Mouse (Mus musculus) heart, embryonic 11.5 days (tissue): ENCODE results near the gene Dlgap4. TPM values are rescaled to one million over a fixed set of nuclear protein-coding genes. Genes with fewer than 3 reads are reported as not detected.
"Not testable (repeated sequence)": the region's sequence is repeated elsewhere in the genome, so short reads cannot be mapped to it uniquely, and the experiment has no call there.

ENCODE experiments used
- ATAC-seq: fragments of 200-750 bp; cut with Nextera tagmentation; replicated peaks from 2 replicates; pipeline ENCODE4 v1.8.0; 2017; ENCODE audit warnings: moderate library complexity; ENCODE audit not compliant: insufficient number of reproducible peaks, low FRiP score, low TSS enrichment
- H3K27ac ChIP-seq: fragments of 300-500 bp; sonication (generic); 2 replicates; pipeline ENCODE4 v1.5.1; 2014; ENCODE audit warnings: mild to moderate bottlenecking, low read depth, low read length
- H3K27me3 ChIP-seq: fragments of 300-500 bp; sonication (generic); 2 replicates; pipeline ENCODE4 v1.6.1; 2014; ENCODE audit warnings: mild to moderate bottlenecking, low read length, mixed read lengths; ENCODE audit not compliant: control insufficient read depth, insufficient read depth
- H3K36me3 ChIP-seq: fragments of 300-500 bp; sonication (generic); 2 replicates; pipeline ENCODE4 v1.6.1; 2014; ENCODE audit warnings: mild to moderate bottlenecking, low read length, moderate library complexity, mixed read lengths; ENCODE audit not compliant: control insufficient read depth, insufficient read depth
- H3K4me1 ChIP-seq: fragments of 300-500 bp; sonication (generic); 2 replicates; pipeline ENCODE4 v1.6.1; 2014; ENCODE audit warnings: low read length; ENCODE audit not compliant: control insufficient read depth, insufficient read depth
- H3K4me2 ChIP-seq: fragments of 300-500 bp; sonication (generic); 2 replicates; pipeline ENCODE4 v1.6.1; 2014; ENCODE audit warnings: mild to moderate bottlenecking, moderate library complexity
- H3K4me3 ChIP-seq: fragments of 300-500 bp; sonication (generic); 2 replicates; pipeline ENCODE4 v1.5.1; 2014; ENCODE audit warnings: low read depth, low read length
- H3K9ac ChIP-seq: fragments of 300-500 bp; sonication (generic); 2 replicates; pipeline ENCODE4 v1.6.1; 2014; ENCODE audit warnings: mild to moderate bottlenecking, low read depth, low read length, moderate library complexity
- H3K9me3 ChIP-seq: fragments of 300-500 bp; sonication (generic); replicated peaks from 2 replicates; pipeline ENCODE4 v1.6.1; 2016; ENCODE audit warnings: low read length; ENCODE audit not compliant: control insufficient read depth
- WGBS: fragments of 180-500 bp; shearing (Covaris S2); extraction: QIAGEN DNeasy Blood & Tissue Kit; methylation state at CpG from one replicate; pipeline ENCODE4 v1.1.7; 2014; ENCODE audit not compliant: insufficient replicate concordance; 5-methylcytosine and 5-hydroxymethylcytosine counted together
- polyA plus RNA-seq: library from polyadenylated mRNA; unstranded; fragments of >200 nt; fragmentation: Nextera tagmentation; extraction: Ambion mirVana; gene quantifications from 2 replicates; pipeline ENCODE4 v1.2.1, GENCODE M21; 2014

Dlgap4 gene
- polyA plus RNA-seq, 1 experiment from 2014 or later, result 70.5 TPM

DNA sequence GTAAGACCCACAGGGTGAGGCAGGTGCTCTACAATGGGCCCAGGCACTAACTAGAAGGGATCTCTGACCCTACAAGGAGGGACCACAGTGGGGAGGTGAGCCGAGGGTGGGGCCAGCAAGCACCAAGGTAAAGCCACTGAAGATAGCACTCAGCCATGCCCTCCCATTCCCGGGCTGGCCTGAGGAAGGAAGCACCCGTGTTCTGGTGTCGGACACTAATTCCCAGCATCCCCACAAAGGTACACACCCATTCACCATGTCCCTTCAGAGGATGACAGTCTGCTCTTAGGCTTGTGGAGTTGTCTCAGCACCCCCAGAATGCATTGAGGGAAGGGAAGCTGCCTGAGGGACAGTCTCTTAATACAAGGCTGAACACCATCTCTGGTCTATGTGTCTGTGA lies 167.8 kb downstream of the Dlgap4 start:
- Histone ChIP-seq H3K36me3 (peaks cover 5% of the 10 kb centered on the region), H3K4me3 (peak overlapping the region; percentile 12; the same call in 1 of the 2 replicates), H3K4me1 (peaks cover 69% of the 10 kb centered on the region), H3K27me3 (peaks cover 3% of the 10 kb centered on the region; the same call in 1 of the 2 replicates), H3K9ac (no peak overlapping the region), H3K27ac (peak overlapping the region; percentile 75), H3K9me3 (no peaks in the 10 kb centered on the region), H3K4me2 (peak overlapping the region; percentile 38)
- 0 out of 2 replicates have a peak, but pooled peaks have one; percentile 27 for ATAC-seq
- 74% methylated on average over 4 of the region's 4 CpGs for WGBS

GRCm38 (mm10) chr2:156781836-156782480 lies 168.5 kb downstream of the Dlgap4 start:
- Histone ChIP-seq H3K9ac (0 out of 2 replicates have a peak overlapping the region, but pooled peaks have one; percentile 1), H3K4me2 (peak overlapping the region; percentile 14; the same call in 1 of the 2 replicates), H3K27ac (peak overlapping the region; percentile 75), H3K4me1 (peaks cover 67% of the 10 kb centered on the region), H3K4me3 (no peak overlapping the region), H3K9me3 (no peaks in the 10 kb centered on the region), H3K27me3 (peaks cover 3% of the 10 kb centered on the region; the same call in 1 of the 2 replicates), H3K36me3 (peaks cover 5% of the 10 kb centered on the region)
- WGBS, result 57% methylated on average over 4 of the region's 4 CpGs
- peak; percentile 27; the same call in 1 of the 2 replicates for ATAC-seq

DNA sequence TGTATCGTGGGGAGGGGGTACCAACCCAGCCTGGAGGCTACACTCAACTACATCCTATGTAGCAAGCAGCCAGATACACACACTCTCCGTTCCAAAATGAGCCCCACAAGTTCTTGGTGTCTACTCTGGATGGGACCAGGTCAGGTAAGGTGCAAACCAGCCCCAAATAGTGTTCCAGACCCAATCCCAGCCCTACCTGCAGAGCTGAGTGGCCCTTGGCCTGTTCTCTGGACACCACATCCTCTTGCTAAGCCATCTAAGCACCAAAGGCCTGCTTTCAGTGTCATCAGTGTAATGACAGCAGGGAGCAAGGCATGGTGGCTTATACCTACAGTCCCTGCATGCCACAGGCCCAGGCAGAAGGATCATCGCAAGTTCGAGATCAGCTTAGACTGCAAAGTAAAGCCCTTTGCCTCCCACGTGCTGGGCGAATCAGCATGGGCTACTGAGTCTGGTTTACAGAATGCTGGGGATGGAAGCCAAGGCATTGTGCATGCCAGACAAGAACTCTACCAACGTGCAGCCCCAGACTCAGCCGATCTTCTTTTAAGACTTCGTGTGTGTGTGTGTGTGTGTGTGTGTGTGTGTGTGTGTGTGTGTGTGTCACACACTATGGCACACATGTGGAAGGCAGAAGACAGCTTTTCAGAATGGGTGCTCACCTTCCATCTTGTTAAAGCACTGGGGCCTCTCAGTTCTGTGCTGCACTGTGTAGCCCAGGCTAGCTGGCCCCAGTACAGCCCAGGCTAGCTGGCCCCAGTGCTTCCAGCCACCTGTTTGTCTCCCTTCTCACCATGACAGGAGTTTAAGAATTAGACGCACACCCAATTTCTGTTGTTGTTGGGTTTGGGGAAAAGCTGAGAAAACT lies 169.2 kb downstream of the Dlgap4 start:
- Histone ChIP-seq H3K27ac (peak overlapping the region; percentile 75), H3K9ac (peak overlapping the region; percentile 1; the same call in 1 of the 2 replicates), H3K4me2 (no peak overlapping the region), H3K4me1 (peaks cover 60% of the 10 kb centered on the region), H3K36me3 (peaks cover 5% of the 10 kb centered on the region), H3K4me3 (no peak overlapping the region), H3K9me3 (no peaks in the 10 kb centered on the region), H3K27me3 (peaks cover 3% of the 10 kb centered on the region; the same call in 1 of the 2 replicates)
- WGBS, result 74% methylated on average over 10 of the region's 10 CpGs
- no peak for ATAC-seq

DNA sequence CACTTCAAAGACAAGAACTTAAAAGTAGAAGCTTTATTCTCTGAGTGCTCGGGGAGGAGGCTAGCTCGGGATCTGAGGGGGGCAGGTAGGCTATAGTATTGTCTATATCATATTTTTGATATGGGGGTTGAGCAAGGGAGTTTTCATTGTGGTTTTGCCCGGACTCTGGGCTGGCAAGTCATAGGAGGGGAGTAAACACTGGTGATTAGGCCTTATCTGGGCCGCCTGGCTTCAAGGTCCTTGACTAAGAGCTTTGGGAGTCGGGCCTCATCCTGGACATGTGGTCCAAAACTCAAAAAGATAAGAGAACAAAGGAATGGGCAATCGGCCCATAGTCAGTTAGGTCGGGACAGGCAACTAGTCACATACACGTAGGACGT lies 169.8 kb downstream of the Dlgap4 start:
- Histone ChIP-seq H3K36me3 (peaks cover 5% of the 10 kb centered on the region), H3K4me2 (peak overlapping the region; percentile 19), H3K9me3 (no peaks in the 10 kb centered on the region), H3K4me3 (no peak overlapping the region), H3K4me1 (peaks cover 55% of the 10 kb centered on the region), H3K27me3 (peaks cover 3% of the 10 kb centered on the region; the same call in 1 of the 2 replicates), H3K9ac (peak overlapping the region; percentile 1; the same call in 1 of the 2 replicates), H3K27ac (peak overlapping the region; percentile 75)
- WGBS, result 22% methylated on average over 9 of the region's 9 CpGs
- ATAC-seq, result peak; percentile 66

GRCm38 (mm10) chr2:156784016-156784585 lies 170.6 kb downstream of the Dlgap4 start:
- H3K4me1 ChIP-seq, result peaks cover 48% of the 10 kb centered on the region
- peak overlapping the region; percentile 34; the same call in 1 of the 2 replicates for H3K9ac ChIP-seq
- H3K36me3 ChIP-seq, result peaks cover 5% of the 10 kb centered on the region
- H3K4me2 ChIP-seq, result peak overlapping the region; percentile 29
- no peak overlapping the region for H3K4me3 ChIP-seq
- H3K27ac ChIP-seq, result peak overlapping the region; percentile 75
- peaks cover 3% of the 10 kb centered on the region; the same call in 1 of the 2 replicates for H3K27me3 ChIP-seq
- H3K9me3 ChIP-seq, result no peaks in the 10 kb centered on the region
- 45% methylated on average over 7 of the region's 7 CpGs for WGBS
- no peak for ATAC-seq

GRCm38 (mm10) chr2:156784891-156785290 lies 171.4 kb downstream of the Dlgap4 start:
- Histone ChIP-seq H3K9ac (no peak overlapping the region), H3K36me3 (peaks cover 5% of the 10 kb centered on the region), H3K4me2 (no peak overlapping the region), H3K27me3 (peaks cover 3% of the 10 kb centered on the region; the same call in 1 of the 2 replicates), H3K4me3 (no peak overlapping the region), H3K9me3 (no peaks in the 10 kb centered on the region), H3K27ac (no peak overlapping the region), H3K4me1 (peaks cover 42% of the 10 kb centered on the region)
- WGBS, result 89% methylated on average over 2 of the region's 2 CpGs
- ATAC-seq, result no peak

- not testable (repeated sequence) for H3K27me3 ChIP-seq, ATAC-seq, H3K4me3 ChIP-seq, H3K4me2 ChIP-seq, H3K27ac ChIP-seq, H3K36me3 ChIP-seq, H3K9ac ChIP-seq, H3K9me3 ChIP-seq
- peaks cover 30% of the 10 kb centered on the region for H3K4me1 ChIP-seq
These were observed 172.9 kb downstream of the Dlgap4 start for GRCm38 (mm10) chr2:156786369-156786768.

DNA sequence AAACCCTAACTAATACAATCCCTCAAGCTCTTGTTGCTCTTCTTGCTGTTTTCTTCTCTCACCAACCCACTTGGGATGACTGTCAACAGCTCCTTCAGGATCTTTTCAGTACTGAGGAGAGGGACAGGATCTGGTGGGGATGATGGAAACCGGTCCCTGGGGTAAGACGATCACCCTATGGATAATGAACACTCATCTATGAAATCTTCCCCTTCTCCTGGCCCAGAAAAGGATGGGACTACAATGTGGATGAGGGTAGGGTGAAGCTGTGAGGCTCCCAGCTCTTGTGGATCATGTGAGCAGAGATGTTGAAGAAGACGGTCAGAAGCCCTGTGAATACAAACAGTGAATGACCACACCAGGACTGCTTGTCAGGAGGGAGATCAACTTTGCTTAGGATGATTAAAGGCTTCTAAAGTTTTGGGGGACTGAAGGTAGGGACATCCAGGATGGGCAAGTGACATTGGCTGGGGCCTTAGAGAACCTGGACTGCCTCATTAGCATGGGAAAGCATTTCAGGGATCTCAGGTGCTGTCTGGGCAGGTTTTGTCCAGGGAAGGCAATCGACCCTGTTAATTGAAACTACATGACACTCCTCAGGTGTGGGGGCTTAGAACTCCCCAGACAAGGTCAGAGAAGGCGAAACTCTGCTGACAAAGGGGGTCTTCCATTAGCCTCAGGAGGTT lies 173.7 kb downstream of the Dlgap4 start:
- 80% methylated on average over 5 of the region's 5 CpGs for WGBS
- peaks cover 3% of the 10 kb centered on the region; the same call in 1 of the 2 replicates for H3K9me3 ChIP-seq
- no peaks in the 10 kb centered on the region for H3K36me3 ChIP-seq
- no peaks in the 10 kb centered on the region for H3K27me3 ChIP-seq
- H3K4me3 ChIP-seq, result no peak overlapping the region
- H3K9ac ChIP-seq, result no peak overlapping the region
- H3K27ac ChIP-seq, result no peak overlapping the region
- ATAC-seq, result no peak
- peaks cover 23% of the 10 kb centered on the region for H3K4me1 ChIP-seq
- no peak overlapping the region for H3K4me2 ChIP-seq
